Mouse (Mus musculus): ENCODE measurements around the gene Serpinf2.
"Not testable (repeated sequence)": the region's sequence is repeated elsewhere in the genome, so short reads cannot be mapped to it uniquely, and the experiment has no call there.

Serpinf2 gene

DNA sequence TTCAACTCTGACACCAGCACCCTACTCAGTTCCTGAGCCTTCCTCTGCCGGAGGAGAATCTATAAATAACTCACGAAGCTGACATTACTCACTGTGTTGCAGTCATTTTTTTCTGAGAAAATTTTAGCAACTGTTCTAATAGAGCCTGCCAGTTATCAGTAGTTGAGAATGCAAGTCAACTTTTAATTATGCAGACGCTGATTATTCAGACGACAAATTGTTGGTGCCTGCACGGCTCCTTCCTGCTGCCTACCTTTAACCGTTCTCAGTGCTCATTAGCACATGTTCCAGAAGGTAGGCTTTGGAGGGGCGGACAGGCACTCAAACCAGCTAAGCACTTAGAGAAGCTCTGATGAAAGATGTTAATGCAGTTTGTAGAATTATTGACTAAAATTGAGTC lies 41.9 kb downstream of the Serpinf2 start:
- DNase-seq (ENCODE audit: low spot score in 2 of 2), result no peak

GRCm38 (mm10) chr11:75395611-75396010 lies 43.8 kb downstream of the Serpinf2 start:
- DNase-seq (ENCODE audit: low spot score in 2 of 2), result no peak

GRCm38 (mm10) chr11:75383529-75383928 lies 55.9 kb downstream of the Serpinf2 start:
- not testable (repeated sequence) for DNase-seq (ENCODE audit: low spot score in 2 of 2)

All from spleen, postnatal 14 days (tissue).